Mouse (Mus musculus): ENCODE results near the gene Cela2a. TPM values are rescaled to one million over a fixed set of nuclear protein-coding genes. Genes with fewer than 3 reads are reported as not detected.

Cela2a gene
- polyA plus RNA-seq, 1 experiment, result not detected

- 80% methylated on average over 6 of the region's 6 CpGs for WGBS
- TF ChIP-seq POLR2A (IDR thresholded peaks at IDR 0.05; ENCODE audit: borderline replicate concordance, control insufficient read depth, low read depth, low read length) (no peak), CTCF (IDR thresholded peaks at IDR 0.05; ENCODE audit: control insufficient read depth, insufficient read depth, low read length) (no peak)
- no peaks in the 10 kb centered on the region for H3K4me1 ChIP-seq (ENCODE audit: control insufficient read depth, insufficient read depth, low read length)
- H3K4me3 ChIP-seq (replicated peaks; ENCODE audit: control insufficient read depth, low read depth, low read length), result no peak within 1 kb of the TSS
- no peak within 1 kb of the TSS; the same call in 1 of the 2 replicates for H3K27ac ChIP-seq (ENCODE audit: control insufficient read depth, insufficient read depth, low read depth, low read length, poor library complexity)
Measured at GRCm38 (mm10) chr4:141845999-141846398, 20.0 kb upstream of the Cela2a start, which contains the start of gene Ctrc. Ctrc (minus strand) TSS chr4:141846359.

- 31% methylated on average over 5 of the region's 5 CpGs for WGBS
Measured at GRCm38 (mm10) chr4:141834536-141835095, 8.7 kb upstream of the Cela2a start.

GRCm38 (mm10) chr4:141833911-141834310 is 8.0 kb upstream of the Cela2a start:
- H3K27ac ChIP-seq (ENCODE audit: control insufficient read depth, insufficient read depth, low read depth, low read length, poor library complexity), result no peak overlapping the region
- 64% methylated on average over 1 of the region's 1 CpGs for WGBS
- no peak overlapping the region for H3K4me3 ChIP-seq (replicated peaks; ENCODE audit: control insufficient read depth, low read depth, low read length)
- no peaks in the 10 kb centered on the region; the same call in 1 of the 2 replicates for H3K4me1 ChIP-seq (ENCODE audit: control insufficient read depth, insufficient read depth, low read length)
- TF ChIP-seq POLR2A (IDR thresholded peaks at IDR 0.05; ENCODE audit: borderline replicate concordance, control insufficient read depth, low read depth, low read length) (no peak), CTCF (IDR thresholded peaks at IDR 0.05; ENCODE audit: control insufficient read depth, insufficient read depth, low read length) (no peak)

More at GRCm38 (mm10) chr4:141834536-141835095, 8.7 kb upstream of the Cela2a start:
- Histone ChIP-seq H3K4me3 (replicated peaks; ENCODE audit: control insufficient read depth, low read depth, low read length) (no peak overlapping the region), H3K27ac (ENCODE audit: control insufficient read depth, insufficient read depth, low read depth, low read length, poor library complexity) (no peak overlapping the region), H3K4me1 (ENCODE audit: control insufficient read depth, insufficient read depth, low read length) (no peaks in the 10 kb centered on the region; the same call in 1 of the 2 replicates)
- TF ChIP-seq POLR2A (IDR thresholded peaks at IDR 0.05; ENCODE audit: borderline replicate concordance, control insufficient read depth, low read depth, low read length), result no peak
- TF ChIP-seq CTCF (IDR thresholded peaks at IDR 0.05; ENCODE audit: control insufficient read depth, insufficient read depth, low read length), result no peak

- TF ChIP-seq CTCF (IDR thresholded peaks at IDR 0.05; ENCODE audit: control insufficient read depth, insufficient read depth, low read length), result no peak
- no peak for TF ChIP-seq POLR2A (IDR thresholded peaks at IDR 0.05; ENCODE audit: borderline replicate concordance, control insufficient read depth, low read depth, low read length)
- Histone ChIP-seq H3K27ac (ENCODE audit: control insufficient read depth, insufficient read depth, low read depth, low read length, poor library complexity) (no peak overlapping the region), H3K4me3 (replicated peaks; ENCODE audit: control insufficient read depth, low read depth, low read length) (no peak overlapping the region), H3K4me1 (ENCODE audit: control insufficient read depth, insufficient read depth, low read length) (no peaks in the 10 kb centered on the region; the same call in 1 of the 2 replicates)
- 66% methylated on average over 7 of the region's 7 CpGs for WGBS
Measured at GRCm38 (mm10) chr4:141831361-141831760, 5.4 kb upstream of the Cela2a start.

GRCm38 (mm10) chr4:141830381-141830780 is 4.4 kb upstream of the Cela2a start:
- TF ChIP-seq CTCF (IDR thresholded peaks at IDR 0.05; ENCODE audit: control insufficient read depth, insufficient read depth, low read length) (no peak), POLR2A (IDR thresholded peaks at IDR 0.05; ENCODE audit: borderline replicate concordance, control insufficient read depth, low read depth, low read length) (no peak)

GRCm38 (mm10) chr4:141828177-141828576 is 2.2 kb upstream of the Cela2a start:
- WGBS, result 57% methylated on average over 4 of the region's 4 CpGs
- TF ChIP-seq CTCF (IDR thresholded peaks at IDR 0.05; ENCODE audit: control insufficient read depth, insufficient read depth, low read length), result no peak
- TF ChIP-seq POLR2A (IDR thresholded peaks at IDR 0.05; ENCODE audit: borderline replicate concordance, control insufficient read depth, low read depth, low read length), result no peak
- no peak overlapping the region for H3K27ac ChIP-seq (ENCODE audit: control insufficient read depth, insufficient read depth, low read depth, low read length, poor library complexity)
- H3K4me1 ChIP-seq (ENCODE audit: control insufficient read depth, insufficient read depth, low read length), result no peaks in the 10 kb centered on the region; the same call in 1 of the 2 replicates
- H3K4me3 ChIP-seq (replicated peaks; ENCODE audit: control insufficient read depth, low read depth, low read length), result no peak overlapping the region

More at GRCm38 (mm10) chr4:141830381-141830780, 4.4 kb upstream of the Cela2a start:
- Histone ChIP-seq H3K4me1 (ENCODE audit: control insufficient read depth, insufficient read depth, low read length) (no peaks in the 10 kb centered on the region; the same call in 1 of the 2 replicates), H3K27ac (ENCODE audit: control insufficient read depth, insufficient read depth, low read depth, low read length, poor library complexity) (no peak overlapping the region), H3K4me3 (replicated peaks; ENCODE audit: control insufficient read depth, low read depth, low read length) (no peak overlapping the region)
- 76% methylated on average over 11 of the region's 11 CpGs for WGBS

- TF ChIP-seq POLR2A (IDR thresholded peaks at IDR 0.05; ENCODE audit: borderline replicate concordance, control insufficient read depth, low read depth, low read length), result no peak
- TF ChIP-seq CTCF (IDR thresholded peaks at IDR 0.05; ENCODE audit: control insufficient read depth, insufficient read depth, low read length), result no peak
- 71% methylated on average over 2 of the region's 2 CpGs for WGBS
- Histone ChIP-seq H3K27ac (ENCODE audit: control insufficient read depth, insufficient read depth, low read depth, low read length, poor library complexity) (no peak overlapping the region), H3K4me1 (ENCODE audit: control insufficient read depth, insufficient read depth, low read length) (no peaks in the 10 kb centered on the region; the same call in 1 of the 2 replicates), H3K4me3 (replicated peaks; ENCODE audit: control insufficient read depth, low read depth, low read length) (no peak overlapping the region)
Measured at GRCm38 (mm10) chr4:141827401-141827800, 1.4 kb upstream of the Cela2a start.

GRCm38 (mm10) chr4:141822979-141823378 is 3.0 kb downstream of the Cela2a start:
- H3K4me1 ChIP-seq (ENCODE audit: control insufficient read depth, insufficient read depth, low read length), result no peaks in the 10 kb centered on the region
- 46% methylated on average over 3 of the region's 3 CpGs for WGBS
- H3K27ac ChIP-seq (ENCODE audit: control insufficient read depth, insufficient read depth, low read depth, low read length, poor library complexity), result no peak overlapping the region
- no peak overlapping the region for H3K4me3 ChIP-seq (replicated peaks; ENCODE audit: control insufficient read depth, low read depth, low read length)
- TF ChIP-seq POLR2A (IDR thresholded peaks at IDR 0.05; ENCODE audit: borderline replicate concordance, control insufficient read depth, low read depth, low read length) (no peak), CTCF (IDR thresholded peaks at IDR 0.05; ENCODE audit: control insufficient read depth, insufficient read depth, low read length) (no peak)
